Mouse (Mus musculus) thymus, adult 2 months (tissue): ENCODE data around the gene Il27ra.

Experiments
- CTCF ChIP-seq: fragments of 200-500 bp; IDR thresholded peaks from 2 replicates; pipeline ENCODE4 v1.5.1; 2012; ENCODE audit warnings: mild to moderate bottlenecking, control low read depth, low read length, moderate library complexity, borderline replicate concordance; ENCODE audit not compliant: control insufficient read depth, poor library complexity, insufficient read depth; ENCODE audit errors: extremely low read depth
- POLR2A ChIP-seq: fragments of 200-500 bp; IDR thresholded peaks from 2 replicates; pipeline ENCODE4 v1.6.1; 2012; ENCODE audit warnings: mild to moderate bottlenecking, low read length, control low read depth, moderate library complexity; ENCODE audit not compliant: control insufficient read depth, poor library complexity, insufficient read depth; ENCODE audit errors: extremely low read depth

DNA sequence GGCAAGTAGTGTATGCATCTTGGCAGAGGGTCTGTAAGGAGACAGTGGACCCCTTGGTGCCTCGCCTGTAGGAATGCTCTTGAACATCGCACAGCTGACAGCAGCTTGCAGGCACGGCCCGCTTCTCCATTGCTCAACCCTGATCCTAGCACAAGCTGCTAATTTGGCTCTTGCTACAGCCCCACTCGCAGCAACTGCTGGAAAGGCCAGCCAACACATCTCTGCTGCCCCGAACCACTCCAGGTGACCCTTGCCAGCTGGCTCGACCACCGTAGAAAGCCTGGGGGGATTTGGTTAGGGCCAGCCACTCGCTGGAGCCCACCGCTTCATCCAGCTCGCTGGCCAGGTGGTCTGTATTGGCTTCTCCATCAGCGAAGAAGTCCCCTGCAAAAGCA is 556 bp upstream of the Il27ra start:
- no peak for TF ChIP-seq POLR2A
- TF ChIP-seq CTCF: no peak
